Mouse (Mus musculus) CH12.LX (cell line): ENCODE data around the gene Hdac4.

Experiments
- CHD2 ChIP-seq: IDR thresholded peaks from 2 replicates; pipeline ENCODE4 v1.6.1; 2011; ENCODE audit warnings: low read length, improper control_type of control experiment
- CTCF ChIP-seq, 2 experiments: IDR thresholded peaks in 1 of 2; conservative IDR thresholded peaks in 1 of 2; 2 replicates each; pipeline ENCODE4 v1.5.1; 2011 to 2012; ENCODE audit warnings: low read depth in 2 of 2, low read length in 2 of 2, improper control_type of control experiment in 1 of 2, inconsistent platforms in 1 of 2, mild to moderate bottlenecking in 1 of 2, moderate library complexity in 1 of 2
- EP300 ChIP-seq: IDR thresholded peaks from 2 replicates; pipeline ENCODE4 v1.6.1; 2011; ENCODE audit warnings: low read length, improper control_type of control experiment
- ETS1 ChIP-seq: conservative IDR thresholded peaks from 2 replicates; pipeline ENCODE4 v1.6.1; 2012; ENCODE audit warnings: low read depth, mild to moderate bottlenecking, inconsistent platforms, low read length, improper control_type of control experiment, moderate library complexity
- NELFE ChIP-seq: IDR thresholded peaks from 2 replicates; pipeline ENCODE4 v1.6.1; 2011; ENCODE audit warnings: low read depth, low read length, improper control_type of control experiment
- POLR2A ChIP-seq: IDR thresholded peaks from 2 replicates; pipeline ENCODE4 v1.6.1; 2011; ENCODE audit warnings: low read depth, mild to moderate bottlenecking, improper control_type of control experiment, low read length
- SIN3A ChIP-seq: IDR thresholded peaks from 2 replicates; pipeline ENCODE4 v1.6.1; 2012; ENCODE audit warnings: low read length, improper control_type of control experiment, inconsistent platforms
- USF2 ChIP-seq: conservative IDR thresholded peaks from 2 replicates; pipeline ENCODE4 v1.6.1; 2011; ENCODE audit warnings: low read depth, low read length, improper control_type of control experiment

GRCm38 (mm10) chr1:92069464-92069863 is 126.0 kb downstream of the Hdac4 start:
- TF ChIP-seq CTCF (conservative IDR thresholded peaks at IDR 0.05 in 1 of 2, IDR thresholded peaks at IDR 0.05 in 1 of 2; ENCODE audit: low read depth in 2 of 2, low read length in 2 of 2) (no peak), ETS1 (no peak), EP300 (no peak), CHD2 (no peak), SIN3A (no peak), NELFE (no peak), USF2 (no peak), POLR2A (no peak)
